Mouse (Mus musculus) cerebellum, postnatal 25 days (tissue): ENCODE results near the gene Eloa.
A peak's percentile ranks its signal among the peaks of the same experiment; 100 is the strongest.
"Not testable (repeated sequence)": the region's sequence is repeated elsewhere in the genome, so short reads cannot be mapped to it uniquely, and the experiment has no call there.

ENCODE experiments used
- DNase-seq, 2 experiments: peaks; one replicate each; pipeline ENCODE4 v3.0.0; 2021; ENCODE audit warnings: mixed read lengths in 2 of 2

Gene Eloa

DNA sequence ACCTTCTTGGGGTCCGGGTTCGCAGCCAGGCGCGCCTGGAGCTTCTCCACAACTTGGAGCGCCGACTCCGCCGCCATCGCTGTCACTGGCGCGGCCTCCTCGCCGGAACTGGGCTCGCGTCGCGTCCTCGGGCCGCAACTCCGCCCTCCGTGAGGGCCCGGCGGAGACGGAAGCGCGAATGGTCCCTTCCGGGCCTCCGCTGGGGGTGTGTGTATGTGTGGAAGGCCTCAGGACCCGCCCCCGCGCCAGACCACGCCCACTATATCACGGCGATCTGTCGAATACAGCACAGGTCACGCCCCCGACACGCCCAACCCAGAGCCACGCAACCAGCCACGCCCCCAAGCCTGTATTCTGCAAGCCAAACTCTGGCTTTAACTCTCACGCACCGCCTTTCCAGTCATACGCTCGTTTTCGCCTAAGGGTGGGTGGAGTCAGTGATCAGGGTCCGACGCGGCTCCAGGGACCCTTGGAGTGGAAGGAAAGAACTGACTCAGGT lies at the start of gene Eloa:
Gene Eloa (minus strand): TSS at position 215 of the 499 bp plus-strand sequence.
- peak; percentile 98 to 99 for DNase-seq

DNA sequence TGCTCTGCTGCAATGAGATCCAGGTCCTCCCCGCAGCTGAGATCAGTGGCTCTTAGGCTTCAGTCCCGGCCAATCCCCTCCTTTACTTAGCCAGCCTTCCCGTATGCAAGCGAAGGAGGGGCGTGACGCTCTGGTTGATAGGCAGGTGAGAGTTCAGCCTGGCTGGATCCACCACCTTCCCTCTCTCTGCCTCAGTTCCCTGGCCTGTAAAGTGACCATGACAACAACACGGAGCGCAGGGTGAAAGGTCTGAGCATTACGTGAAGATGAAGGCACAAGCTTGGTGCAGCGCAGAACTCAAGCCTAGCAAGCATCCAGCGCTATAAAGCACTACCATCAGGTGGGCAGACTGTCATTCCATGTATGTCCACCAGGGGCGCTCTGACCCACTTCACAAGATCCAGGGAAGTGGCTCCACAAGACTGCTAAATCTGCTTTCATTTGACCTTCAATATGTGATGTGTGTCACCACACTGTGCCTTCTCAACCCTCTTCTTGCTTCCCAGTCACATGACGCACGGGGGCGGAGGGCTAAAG lies 49.7 kb upstream of the Eloa start:
- DNase-seq, result peak; percentile 79 to 86

DNA sequence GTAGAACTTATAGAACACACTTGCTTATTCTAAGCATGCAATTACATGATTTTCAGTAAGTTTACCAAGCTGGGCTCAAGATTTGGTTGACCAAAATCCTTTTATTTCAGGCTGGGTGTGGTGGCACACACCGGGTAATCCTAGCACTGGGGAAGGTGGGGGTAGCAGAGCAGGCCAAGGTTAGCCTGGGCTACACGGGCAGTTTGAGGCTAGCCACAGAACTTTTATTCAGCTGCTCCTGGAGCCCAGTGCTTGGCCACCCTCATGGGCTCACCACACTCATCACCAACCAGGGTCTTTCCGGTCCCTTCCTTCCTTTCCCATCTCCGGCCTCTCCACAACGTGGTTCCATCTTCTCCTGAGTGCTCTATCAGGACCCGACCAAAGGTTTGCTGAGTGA lies 49.0 kb upstream of the Eloa start:
- DNase-seq, result no peak

DNA sequence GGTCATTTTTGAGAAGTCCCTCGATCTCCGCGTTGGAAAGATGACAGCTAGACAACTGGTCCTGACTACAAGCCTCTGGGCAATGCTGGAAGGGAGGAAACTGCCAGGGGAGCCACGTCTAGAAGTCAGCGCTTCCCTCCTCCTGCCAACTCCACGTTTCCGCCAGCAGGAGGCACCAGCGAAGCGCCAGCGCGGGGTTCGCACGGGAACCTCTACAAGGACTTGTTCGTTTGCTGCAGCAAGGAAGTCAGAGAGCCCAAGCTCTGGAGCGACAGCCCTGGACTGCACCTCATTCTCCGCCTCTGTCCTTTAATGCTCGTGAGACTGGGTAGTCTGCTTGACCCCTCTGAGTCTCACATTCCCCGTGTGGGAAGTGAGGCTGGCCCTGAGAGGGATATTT lies 48.4 kb upstream of the Eloa start:
- peak; percentile 60 to 70 for DNase-seq

DNA sequence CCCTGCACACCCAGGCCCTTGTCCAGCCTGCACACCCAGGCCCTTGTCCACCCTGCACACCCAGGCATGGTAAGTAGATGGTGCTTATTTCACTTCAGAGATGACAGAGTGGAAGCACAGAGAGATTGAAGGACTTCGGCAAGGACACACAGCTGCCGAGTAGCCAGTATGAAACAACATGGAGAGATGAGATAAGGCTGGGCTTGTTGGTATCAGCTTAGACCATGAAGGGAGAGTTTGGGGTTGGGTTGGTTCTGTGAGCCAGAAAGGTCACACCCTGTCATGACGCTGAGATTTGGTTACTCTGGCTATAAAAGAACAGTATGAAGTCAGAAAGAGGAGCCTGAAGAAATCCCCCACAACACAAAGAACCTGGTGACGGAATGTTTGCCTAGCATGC lies 47.8 kb upstream of the Eloa start:
- no peak for DNase-seq

DNA sequence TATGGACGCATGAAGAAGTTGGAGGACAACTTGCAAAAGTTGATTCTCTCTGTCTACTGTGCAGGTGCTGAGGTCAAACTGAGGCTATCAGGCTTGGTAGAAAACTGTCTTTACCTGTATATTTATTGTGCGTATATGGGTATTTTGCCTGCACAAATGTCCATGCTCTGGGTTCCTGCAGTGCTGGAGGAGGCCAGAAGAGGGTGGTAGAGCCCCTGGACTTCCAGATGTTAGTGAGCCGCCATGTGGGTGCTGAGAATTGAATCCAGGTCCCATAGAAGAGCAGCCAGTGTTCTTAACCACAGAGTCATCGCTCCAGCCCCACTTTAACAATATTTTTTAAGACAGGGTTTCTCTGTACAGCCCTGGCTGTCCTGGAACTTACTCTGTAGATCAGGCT lies 41.6 kb upstream of the Eloa start:
- DNase-seq, result no peak

DNA sequence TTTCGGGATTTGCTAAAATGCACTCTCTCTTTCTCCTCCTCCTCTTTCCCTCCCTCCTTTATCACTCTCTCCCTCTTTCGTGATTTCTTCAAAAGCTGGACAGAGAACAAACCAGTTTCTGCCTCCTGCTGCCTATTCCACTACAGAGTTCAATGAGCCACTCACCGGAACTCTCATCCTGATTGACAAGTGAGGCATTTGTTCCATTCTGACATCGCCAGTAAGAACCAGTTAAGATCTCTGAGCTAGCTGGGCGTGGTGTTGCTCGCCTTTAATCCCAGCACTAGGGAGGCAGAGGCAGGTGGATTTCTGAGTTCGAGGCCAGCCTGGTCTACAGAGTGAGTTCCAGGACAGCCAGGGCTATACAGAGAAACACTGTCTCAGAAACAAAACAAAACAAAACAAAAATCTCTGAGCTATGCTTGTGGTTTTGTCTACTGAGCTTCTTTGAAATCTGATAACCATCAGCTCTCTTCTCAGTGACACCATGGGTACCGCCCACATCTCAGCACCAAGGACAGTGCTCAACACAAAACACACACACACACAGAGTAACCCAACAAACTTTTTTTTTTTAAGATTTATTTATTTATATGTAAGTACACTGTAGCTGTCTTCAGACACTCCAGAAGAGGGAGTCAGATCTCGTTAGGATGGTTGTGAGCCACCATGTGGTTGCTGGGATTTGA lies 38.4 kb upstream of the Eloa start:
- not testable (repeated sequence) for DNase-seq

DNA sequence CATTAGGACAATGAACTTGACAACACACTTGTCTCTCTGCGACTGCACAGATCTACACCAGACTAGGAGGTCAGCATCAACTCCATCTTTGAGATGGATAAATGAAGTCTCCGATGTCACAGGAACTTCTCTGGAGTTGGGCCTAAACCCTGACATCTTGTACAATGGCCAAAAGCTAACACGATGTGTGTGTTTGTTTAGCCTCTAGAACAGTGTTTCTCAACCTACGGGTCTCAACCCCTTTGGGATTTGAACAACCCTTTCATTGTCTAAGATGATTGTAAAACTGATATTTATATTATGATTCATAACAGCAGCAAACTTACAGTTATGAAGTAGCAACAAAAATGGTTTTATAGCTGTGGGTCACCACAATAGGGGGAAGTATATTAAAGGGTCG lies 36.4 kb upstream of the Eloa start:
- DNase-seq, result no peak

DNA sequence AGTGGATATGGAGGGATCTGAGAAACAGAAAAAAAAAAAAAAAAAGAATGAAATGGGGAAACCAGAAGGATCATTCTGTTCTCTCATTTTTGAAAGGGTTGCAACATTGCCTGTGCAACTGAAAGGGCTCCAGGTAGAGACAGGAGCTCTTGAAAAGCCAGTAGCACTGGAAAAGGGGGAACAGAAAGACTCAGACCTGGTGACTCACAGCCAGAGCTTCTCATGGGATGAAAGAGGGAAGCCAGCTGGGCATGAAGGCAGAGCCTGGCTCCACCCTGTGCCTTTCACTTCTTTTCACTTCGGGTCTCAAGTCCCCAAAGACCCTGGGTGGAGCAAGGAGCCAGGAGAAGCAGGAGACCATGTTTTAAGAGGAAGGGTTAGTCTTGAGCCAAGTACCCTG lies 34.5 kb upstream of the Eloa start:
- no peak for DNase-seq

DNA sequence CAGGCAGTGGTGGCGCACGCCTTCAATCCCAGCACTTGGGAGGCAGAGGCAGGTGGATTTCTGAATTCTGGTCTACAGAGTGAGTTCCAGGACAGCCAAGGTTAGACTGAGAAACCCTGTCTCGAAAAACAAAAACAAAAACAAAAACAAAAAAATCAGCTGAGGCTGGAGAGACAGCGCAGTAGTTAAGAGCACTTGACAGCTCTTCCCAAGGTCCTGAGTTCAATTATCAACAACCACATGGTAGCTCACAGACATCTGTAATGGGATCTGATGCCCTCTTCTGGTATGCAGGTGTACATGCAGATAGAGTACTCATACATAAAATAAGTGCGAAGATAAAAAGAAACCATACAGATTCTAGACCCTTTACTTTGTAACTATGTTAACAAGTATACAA lies 32.3 kb upstream of the Eloa start:
- no peak for DNase-seq

DNA sequence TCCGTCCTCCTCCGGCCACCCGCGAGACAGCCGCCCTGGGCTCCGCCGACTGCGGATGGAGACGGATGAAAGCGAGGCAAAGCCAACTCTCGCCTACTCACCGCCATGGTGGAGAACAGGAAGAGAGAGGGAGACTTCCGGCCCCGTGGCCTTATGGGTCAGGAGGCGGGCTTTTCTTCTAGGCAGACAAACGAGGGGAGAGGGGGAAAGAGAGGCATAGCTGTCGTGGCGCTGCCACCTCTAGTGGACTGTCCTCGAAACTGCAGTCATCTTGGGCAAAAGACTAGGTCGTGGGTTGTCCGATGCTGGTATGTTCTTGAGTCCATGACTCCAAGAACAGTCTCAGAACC lies 31.7 kb upstream of the Eloa start, which contains the start of gene Rpl11:
Gene Rpl11 (minus strand): TSS at position 182 of the 350 bp plus-strand sequence.
- peak; percentile 92 to 94 for DNase-seq

DNA sequence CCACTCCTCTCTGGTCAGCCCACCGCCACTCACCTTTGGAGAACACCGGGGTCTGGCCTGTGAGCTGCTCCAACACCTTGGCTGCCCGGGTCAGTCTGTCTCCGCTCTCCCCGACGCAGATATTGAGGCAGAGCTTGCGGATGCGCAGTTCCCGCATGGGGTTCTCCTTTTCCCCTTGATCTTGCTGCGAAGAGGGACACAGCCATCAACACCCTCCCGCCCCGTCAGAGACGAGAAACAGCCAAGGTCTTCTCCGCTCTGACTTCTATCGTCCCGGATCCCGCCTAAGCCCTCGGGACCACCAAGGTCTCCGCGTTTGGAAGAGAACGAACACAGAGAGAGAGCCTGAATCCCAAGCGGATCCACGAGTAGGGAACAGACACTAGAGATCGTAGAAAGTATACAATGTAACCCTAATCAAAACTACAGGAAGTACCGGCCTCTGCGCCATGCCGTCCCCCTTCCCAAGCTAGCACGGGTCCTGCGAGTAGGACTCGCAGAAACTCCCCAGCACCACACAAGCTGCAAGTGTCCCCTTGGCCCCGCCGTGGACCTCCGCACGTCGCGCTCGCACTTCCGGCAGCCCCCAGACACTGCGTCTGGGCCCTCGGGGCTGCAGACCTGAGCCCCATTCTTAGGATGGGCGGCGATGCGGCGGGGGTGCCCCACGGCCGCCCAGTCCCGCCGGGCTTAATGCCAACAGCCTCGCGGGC lies 31.1 kb upstream of the Eloa start:
- no peak for DNase-seq

DNA sequence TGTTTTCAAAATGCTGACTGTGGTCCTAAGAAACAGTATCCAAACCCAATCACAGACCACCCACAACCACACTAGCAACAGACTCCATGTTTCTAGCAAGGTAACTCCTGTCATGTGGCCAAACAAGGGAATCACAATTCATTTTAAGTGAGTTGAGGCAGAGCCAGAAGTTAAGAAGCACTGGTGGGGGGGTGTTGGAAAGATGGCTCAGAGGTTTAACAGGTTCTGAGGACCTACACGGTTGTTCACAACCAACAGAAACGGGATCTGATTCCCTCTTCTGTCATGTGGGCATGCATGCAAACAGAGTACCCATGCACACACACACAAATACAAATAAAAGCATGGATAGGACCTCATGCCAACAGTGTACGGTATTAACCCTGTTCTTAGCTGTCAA lies 30.5 kb upstream of the Eloa start:
- DNase-seq, result no peak

DNA sequence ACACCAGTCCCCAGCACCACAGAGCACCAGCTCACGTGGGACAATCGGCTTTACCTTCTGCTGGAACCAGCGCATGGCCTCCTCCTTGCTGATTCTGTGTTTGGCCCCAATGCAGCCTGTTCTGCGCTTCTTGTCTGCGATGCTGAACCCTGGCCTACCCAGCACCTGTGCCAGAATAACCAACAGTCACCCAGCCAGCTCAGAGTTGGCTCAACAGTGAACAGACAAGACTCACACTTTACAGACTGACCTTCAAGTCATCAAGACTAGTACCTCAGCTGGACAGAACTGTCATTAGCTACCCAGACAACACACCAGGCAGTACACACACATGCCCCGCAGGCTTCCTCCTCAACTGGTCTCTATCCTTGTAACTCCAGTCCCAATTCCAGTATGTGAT lies 28.7 kb upstream of the Eloa start:
- no peak for DNase-seq

DNA sequence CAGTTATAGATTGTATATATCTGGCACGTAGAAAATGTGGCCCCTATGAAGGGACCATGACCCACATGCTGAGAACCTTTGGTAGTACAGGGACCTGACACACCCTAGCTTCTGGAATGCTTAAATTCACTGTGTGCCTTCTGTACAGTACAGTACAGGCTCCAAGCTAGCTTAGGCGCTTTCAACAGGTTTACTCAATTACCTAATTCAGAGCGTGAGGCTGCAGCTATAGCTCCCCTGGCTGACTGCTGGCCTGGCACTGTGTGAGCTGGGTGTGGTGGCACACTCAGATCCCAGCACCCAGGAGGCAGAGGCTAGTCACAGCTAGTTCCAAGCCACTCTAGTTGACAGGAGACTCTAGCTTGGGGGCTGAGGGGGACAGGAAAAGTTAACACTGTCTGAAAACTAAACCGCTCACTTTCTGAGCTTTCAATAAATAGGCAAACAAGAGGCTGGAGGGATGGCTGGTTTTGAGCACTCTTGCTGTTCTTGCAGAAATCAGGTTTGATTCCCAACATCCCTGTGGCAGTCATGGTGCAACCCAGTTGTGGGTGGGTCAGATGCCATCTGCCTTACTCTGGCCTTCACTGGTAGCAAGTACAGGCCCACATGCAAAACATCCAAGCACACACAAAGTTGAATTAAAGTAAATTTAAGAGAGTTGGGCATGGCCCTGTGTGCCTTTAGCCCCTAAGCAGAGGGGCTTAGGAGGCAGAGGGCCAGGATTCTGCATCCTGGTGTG lies 26.9 kb upstream of the Eloa start:
- DNase-seq, result no peak

DNA sequence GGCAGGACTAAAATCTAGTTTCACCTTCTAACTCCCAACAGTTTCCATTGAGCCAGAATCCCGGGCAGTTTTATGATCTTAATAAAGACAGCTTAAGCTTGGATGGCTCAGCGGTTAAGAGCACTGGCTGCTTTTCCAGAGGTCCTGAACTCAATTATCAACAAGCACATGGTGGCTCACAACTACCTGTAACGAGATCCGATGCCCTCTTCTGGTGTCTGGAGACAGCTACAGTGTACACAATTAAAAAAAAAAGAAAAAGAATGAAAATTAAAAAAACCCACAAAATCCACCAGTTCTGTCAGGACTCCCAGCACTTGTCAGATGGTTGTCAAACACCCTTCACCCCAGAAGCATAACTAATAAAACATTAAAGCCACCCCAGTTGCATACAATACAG lies 26.1 kb upstream of the Eloa start:
- DNase-seq, result no peak

DNA sequence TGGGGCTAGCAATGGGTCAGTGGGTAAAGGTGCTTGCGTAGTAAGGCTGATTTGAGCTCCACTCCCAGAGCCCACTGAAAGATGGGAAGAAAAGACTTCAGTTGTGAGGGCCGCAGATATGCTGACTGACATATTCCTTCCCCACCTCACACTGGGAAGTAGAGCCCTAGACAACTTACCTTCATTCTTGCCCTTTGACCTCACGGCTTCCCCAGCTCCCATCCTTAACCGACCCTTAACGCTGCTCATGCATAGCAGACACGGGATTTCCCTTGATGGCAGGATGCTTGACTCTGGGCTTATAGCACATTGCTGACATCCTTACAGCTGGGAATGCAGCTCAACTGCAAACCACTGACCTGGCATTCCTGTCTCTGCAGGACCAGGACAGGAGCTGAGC lies 25.3 kb upstream of the Eloa start:
- no peak for DNase-seq

DNA sequence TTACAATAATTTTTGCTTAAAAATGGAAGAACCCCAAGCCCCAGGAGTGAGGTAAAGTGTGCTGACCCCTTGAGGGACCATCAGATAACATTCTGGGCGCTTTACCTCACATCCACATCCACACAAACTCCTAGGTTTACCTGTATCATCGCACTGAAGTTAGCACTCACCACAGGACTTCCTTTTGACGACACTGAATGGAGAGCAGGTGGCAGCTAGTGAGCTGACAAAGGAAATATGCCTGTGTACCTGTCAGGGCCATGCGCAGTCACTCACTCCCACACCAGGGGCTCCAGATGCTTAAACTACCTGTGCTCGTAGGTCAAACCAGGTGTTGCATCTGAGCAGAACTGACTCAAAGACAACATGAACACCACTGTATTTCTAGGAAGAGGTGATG lies 23.5 kb upstream of the Eloa start:
- DNase-seq, result no peak

DNA sequence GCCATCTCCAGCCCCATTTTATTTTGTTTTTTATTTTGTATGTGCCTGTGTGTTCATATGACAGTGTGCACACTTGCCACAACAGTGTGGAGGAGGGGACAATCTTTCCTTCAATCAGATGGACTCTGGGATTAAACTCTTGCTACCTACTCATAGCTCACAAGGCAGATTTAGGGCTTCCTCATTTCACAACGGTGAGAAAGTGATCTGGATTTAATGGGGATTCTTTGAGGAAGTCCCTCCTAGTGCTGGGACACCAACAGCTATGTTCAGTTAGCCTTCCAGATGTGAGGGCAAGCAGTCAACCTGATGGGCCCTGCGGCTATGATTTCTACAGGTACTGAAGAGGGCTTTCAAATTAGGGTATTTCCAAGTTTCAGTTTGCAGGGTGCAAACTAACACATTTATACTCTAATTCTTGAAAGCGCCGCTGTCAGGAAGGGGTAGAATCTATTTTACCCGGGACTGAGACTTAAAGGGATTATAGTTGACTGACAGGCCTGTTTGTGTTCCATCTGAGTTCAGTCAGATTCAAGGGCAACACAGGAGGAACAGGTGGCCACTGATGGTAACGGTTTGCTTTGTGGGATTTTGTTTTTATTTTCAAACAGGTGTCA lies 22.3 kb upstream of the Eloa start:
- DNase-seq, result no peak

DNA sequence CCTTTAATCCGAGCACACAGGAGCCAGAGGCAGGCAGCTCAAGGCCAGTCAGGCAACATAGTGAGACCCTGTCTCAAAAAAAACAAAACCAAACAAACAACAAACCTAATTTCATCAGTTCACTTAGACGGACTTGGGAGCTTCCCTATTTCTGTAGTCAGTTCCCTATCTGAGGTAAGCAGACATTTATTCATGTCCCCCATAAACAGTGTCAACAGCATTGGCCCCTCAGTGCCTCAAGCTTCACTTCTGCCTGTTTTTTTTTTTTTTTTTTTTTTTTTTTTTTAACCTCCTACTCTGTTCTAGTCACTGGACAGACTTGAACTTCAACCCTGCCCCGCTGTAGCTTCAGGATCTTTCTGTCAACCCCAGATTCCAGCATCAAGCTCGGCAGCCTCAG lies 13.5 kb upstream of the Eloa start:
- no peak for DNase-seq

DNA sequence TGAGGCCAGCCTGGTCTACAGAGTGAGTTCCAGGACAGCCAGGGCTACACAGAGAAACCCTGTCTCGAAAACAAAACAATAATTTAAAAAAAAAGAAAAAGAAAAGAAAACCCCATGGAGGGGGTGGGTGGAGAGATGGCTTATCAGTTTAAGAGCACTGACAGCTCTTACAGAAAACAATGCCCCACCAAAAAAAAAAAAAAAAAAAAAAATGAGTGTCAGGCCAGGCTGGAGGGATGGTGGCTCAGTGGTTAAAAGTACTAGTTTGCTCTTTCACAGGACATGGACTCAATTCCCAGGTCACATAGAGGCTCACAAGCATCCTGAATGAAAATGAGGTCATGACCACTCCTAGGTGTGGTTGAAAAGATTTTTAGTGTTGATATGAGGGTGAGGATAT lies 11.7 kb upstream of the Eloa start:
- DNase-seq, result no peak

DNA sequence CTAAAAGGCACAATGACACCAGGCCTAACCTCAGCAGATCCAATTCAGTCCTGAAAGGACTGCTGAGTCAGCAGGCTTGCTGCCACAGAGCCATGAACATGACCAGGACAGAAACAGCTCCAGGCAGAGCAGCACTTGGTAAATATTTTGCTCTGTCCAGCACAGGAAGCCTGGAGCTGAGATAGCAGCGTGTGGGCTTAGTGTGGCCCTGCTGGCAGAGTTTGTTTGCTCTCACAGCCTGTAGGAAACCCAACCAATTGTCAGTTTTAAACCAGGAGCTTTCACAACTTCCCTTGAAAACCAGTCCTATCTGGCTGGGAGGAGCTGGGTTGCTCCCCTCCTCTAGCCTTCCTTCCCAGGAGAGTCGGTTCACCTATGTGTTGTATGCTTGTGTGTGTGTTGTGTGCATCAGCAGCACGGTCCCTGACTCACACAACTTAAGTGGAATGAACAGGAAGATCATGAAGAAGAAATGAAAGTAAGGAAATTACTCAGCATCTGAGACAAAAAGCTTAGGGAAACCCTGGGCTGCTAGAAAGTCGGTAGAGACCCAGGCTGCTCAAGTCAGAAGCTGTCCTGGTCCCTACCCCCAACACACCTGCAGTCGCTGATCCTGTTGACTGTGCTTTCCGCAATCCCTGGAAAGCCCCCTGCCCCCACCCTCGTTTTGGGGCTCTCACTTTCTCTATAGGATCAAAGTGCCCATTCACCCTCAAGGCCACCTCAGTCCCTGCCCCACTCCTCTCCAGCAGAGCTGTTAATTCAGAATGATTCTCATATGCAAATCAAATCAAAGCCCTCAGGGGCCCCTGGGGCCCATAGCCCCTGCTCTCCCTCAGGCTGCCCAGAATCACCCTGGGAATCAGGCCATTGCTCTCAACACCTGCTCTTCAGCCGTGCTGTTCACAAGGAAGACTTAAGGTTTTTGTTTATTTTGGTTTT lies 9.7 kb upstream of the Eloa start:
- no peak for DNase-seq
